Mouse (Mus musculus): ENCODE measurements at regions not wholly inside any gene's neighbourhood (a gene's known extent, or its start where the extent isn't known, plus 50 kb on each side); places are given as distances from the start of the nearest gene placed in this dataset.

- DNase-seq (ENCODE audit: low read depth, low spot score), result no peak
Observed at GRCm38 (mm10) chr10:99581074-99581473, 178.4 kb downstream of the Csl start.

- no peak for DNase-seq (ENCODE audit: low read depth, low spot score)
Observed at GRCm38 (mm10) chr10:99584855-99585254, 174.6 kb downstream of the Csl start.

GRCm38 (mm10) chr10:99592220-99592619, 167.2 kb downstream of the Csl start:
- peak; percentile 51 for DNase-seq (ENCODE audit: low read depth, low spot score)

DNA sequence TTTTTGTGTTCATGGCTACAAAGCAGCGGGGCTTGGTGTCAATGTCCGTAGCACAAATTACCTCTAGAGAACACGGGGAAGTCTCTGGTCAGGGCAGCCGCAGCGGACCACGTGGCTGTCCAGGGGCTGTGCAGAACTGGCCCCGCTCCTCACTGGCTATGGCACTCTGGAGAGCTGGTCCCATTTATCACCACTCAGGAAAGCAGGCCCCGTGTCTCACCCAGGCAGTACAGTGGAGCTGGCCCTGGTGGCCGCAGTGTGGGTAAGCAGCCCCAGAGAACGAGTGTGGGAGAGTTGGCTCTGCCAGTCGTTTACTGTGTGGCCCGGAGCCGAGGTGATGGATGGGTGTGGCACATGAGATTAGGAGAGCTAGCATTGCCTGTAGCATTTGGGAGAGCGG, 163.8 kb downstream of the Csl start:
- DNase-seq (ENCODE audit: low read depth, low spot score), result no peak

- DNase-seq (ENCODE audit: low read depth, low spot score), result peak; percentile 34
Observed at GRCm38 (mm10) chr10:99599142-99600120, 160.0 kb downstream of the Csl start.

GRCm38 (mm10) chr10:99602331-99602730, 157.1 kb downstream of the Csl start:
- DNase-seq (ENCODE audit: low read depth, low spot score), result peak; percentile 71

- DNase-seq (ENCODE audit: low read depth, low spot score), result no peak
Observed at GRCm38 (mm10) chr10:99604172-99604571, 155.3 kb downstream of the Csl start.

DNA sequence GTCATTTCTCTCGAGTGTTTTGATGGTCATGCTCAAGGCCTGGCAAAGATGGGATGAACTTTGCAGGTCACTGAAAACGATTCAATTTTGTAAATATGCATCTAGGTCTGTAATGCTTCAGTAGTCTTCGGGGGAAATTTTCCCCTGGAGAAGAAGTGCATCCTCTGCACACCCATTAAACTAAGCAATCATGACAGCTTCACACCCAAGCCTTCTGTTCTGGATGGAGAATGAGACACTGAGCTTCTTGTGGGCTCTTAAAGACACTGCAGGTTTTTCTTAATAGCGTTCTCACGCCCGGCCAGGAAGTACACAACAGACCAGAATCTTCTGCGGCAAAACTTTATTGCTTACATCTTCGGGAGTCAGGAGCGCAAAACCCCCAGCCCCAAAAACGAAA, 151.0 kb downstream of the Csl start:
- no peak for DNase-seq (ENCODE audit: low read depth, low spot score)

DNA sequence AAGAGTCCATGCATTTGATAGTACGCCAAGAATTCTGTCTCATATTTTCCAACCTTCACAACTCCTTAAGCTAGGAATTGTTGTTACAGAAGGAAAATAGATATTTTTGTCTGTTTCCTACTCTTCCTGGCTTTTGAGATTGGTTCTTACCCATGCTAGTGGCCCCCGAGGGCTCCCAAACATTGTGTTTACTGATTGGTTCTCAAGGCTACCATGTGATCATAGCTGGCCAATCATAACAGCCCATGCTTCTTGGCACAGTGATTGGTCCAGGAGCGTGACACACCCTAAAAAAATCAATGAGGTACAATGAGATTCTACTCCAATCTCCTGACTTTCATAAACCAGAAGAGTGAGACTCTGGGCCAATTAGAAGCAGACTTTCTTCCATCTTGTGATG, 150.0 kb downstream of the Csl start:
- DNase-seq (ENCODE audit: low read depth, low spot score), result no peak

DNA sequence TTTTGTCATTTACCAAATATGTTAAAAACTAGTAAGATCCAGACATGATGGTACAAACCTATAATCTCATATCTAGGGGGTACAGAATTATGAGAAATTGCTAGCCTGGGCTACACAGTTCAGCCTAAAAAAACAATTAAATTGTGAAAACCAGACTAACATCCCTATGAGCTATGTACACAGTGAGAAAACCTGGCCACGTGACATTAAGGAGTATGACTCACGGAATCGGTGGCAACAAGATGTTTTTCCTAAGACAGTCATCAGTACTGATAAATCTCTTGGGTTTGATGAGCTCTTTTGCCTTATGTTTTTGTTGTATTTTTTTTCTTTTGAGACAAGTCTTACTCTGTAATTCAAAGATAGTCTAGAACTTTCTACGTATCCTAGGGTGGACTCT, 148.6 kb downstream of the Csl start:
- no peak for DNase-seq (ENCODE audit: low read depth, low spot score)

DNA sequence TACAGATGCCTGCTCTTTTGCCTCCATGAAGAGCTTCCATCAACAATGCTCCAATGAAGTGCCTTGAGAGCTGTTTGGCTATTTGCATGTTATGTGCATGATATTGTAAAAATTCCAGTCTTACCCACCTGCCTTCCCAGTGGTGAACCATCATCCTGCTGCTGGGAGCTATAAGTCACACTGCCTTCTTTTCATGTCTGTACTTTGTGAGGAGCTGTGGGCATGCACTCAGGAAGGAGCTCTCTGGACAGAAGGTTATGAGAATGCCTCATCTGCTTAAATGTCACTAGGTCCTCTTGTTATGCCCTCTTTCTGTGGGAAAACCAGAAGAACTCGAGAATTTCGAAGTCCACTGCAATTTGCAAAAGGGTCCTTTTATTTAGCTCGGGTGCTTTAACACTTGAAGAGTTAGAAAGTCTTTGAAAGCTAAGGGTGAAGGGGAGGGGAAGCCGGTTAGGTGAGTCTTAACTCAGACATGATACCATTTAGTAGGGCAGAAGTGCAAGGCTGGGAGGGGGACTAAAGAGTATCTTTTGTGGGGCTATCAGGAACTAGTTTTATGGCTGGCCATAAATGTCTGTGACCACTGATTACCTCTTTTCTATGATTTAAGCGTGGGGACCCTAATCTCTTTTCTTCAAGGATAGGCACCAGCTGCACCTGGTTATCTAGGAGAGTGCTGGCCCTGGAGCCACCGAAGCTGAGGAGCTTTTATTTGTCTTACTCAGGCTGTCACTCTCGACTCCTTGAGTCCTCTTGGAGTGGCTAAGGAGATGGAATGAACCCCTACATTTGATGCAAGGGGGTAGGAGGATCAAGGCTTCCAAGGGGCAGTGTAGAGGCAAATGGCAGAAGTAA, 144.8 kb downstream of the Csl start:
- no peak for DNase-seq (ENCODE audit: low read depth, low spot score)

- DNase-seq (ENCODE audit: low read depth, low spot score), result no peak
Observed at GRCm38 (mm10) chr10:99615371-99615770, 144.1 kb downstream of the Csl start.

- peak; percentile 77 for DNase-seq (ENCODE audit: low read depth, low spot score)
Observed at GRCm38 (mm10) chr10:99615779-99616178, 143.7 kb downstream of the Csl start.

DNA sequence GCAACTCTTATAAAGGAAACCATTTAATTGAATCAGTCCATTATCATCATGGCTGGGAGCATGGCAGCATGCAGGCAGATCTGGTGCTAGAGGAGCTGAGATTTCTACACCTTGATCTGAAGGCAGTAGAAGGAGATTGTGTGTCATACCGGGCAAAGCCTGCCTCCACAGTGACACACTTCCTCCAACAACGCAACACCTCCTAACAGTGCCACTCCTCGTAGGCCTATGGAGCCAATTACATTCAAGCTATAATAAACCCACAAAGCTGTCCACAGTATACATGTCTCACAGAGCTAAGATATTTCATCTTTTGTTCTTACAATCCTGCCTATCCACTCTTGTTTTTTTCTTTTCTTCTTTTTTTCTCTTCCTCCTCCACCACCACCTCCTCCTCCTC, 141.8 kb downstream of the Csl start:
- no peak for DNase-seq (ENCODE audit: low read depth, low spot score)

DNA sequence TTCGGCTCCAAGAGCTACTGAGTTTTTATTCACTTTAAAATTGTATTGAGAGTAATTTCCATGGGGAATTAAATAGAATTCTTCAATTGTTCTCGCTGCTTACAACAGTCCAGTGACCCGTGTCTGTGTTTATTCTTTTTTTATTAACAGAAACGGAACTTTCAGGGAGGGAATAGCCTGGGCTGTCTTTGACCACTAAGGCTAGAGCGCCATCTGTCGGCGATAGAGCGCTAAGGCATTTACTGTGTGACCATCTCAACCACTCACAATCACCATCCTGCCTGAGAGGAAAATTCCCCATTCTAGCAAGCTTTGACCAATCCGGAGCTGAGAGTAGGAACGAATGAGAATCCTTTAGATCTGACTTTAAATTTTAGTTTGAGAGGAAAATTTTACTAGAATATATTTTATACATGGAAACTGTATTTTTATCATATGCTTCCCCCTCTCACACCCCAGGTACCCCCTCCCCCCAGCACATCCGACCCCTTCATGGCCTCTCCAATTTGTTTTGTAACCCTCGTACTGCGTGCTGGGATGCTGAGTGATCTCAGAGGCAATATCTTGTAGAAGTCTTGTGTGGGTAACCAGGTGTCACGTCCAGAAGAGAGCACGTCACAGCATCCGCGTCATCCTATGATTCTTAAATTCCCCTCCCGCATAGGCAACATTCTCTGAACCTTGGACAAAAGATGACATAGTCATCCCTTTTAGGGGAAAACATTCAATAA, 139.9 kb downstream of the Csl start:
- DNase-seq (ENCODE audit: low read depth, low spot score), result peak; percentile 66

DNA sequence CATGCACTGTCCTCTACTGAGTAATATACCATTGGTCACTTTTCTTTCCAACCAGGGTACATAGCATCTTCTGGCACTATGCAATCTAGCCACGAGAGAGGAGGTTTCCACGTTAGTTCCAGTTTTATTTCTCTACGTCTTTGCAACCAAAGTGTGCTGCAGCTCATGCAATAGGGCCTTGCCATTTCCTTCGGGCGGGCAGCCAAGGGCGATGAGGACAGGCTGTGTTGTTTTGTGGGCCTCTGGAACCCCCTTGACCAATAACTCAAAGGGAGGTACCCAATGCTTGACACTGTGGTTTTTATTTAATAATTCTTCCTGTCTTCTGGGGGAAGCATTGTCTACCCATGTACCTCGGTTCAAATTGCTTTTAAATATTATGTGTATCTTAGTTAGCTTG, 139.0 kb downstream of the Csl start:
- DNase-seq (ENCODE audit: low read depth, low spot score), result no peak

GRCm38 (mm10) chr10:99627355-99627754, 132.1 kb downstream of the Csl start:
- DNase-seq (ENCODE audit: low read depth, low spot score), result no peak

GRCm38 (mm10) chr10:99632250-99632985, 127.0 kb downstream of the Csl start:
- DNase-seq (ENCODE audit: low read depth, low spot score), result no peak

DNA sequence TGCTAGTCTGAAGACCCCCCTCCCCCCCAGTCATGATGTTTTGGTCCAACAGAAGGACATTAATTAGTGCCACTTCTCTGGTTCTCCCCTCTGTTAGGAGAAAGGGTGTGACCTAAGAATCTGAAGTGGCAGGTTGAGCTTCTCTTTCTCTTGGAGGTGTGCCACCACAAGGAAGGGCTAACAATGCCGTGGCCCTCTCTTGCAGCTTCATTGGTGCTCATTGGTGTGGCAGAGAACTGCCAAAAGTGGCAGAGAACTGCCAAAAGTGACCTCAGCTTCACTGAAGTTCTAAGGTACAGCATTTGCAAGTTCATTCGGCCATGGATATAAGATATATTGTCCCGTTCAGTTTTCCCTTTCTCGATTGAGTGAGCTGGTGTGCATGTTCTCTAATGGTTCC, 123.7 kb downstream of the Csl start:
- DNase-seq (ENCODE audit: low read depth, low spot score), result no peak

GRCm38 (mm10) chr10:99639022-99639421, 120.4 kb downstream of the Csl start:
- DNase-seq (ENCODE audit: low read depth, low spot score), result no peak

DNA sequence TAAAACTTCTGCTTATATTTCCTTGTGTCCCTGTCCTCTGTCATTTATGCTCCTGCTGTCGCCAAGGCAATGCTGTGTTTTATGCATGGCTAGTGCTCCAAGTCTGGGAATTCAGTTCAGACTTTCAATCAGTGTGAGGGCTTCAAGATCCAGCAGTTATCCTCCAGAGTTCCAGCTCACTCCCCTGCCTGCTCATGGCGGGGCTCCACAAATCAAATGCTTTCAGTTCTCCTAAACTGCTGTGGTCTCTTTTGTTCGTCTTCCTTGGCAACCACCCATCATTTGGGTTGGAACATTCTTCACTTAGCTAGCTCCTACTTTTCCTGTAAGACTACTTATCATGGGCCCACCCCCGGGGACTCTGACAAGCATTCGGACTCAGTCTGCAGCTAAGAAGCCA, 120.0 kb downstream of the Csl start:
- no peak for DNase-seq (ENCODE audit: low read depth, low spot score)
